In the genomic region with DNA sequence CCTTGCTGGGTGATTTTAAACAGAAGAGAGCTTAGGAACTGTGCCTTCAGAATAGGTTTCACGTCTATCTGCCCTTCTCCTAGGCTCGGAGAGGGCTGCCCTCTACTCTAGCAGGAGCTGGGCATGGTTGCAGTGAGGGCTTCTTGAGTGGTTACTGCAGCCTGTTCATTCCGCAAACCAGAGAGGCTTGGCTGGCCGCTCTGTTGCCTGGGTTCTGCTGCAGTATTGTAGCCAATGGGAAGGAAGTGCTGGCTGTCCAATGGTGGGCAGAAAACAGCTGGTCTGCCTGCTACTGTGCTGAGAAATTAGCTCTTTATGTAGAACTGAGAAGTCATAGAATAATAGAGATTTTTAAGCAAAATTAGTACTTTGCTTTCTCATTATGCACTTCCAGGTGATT, we compare ENCODE assay signal across 14 mouse cellular contexts.
DNase-seq lines count a peak whose midpoint lies in the region; ATAC-seq and TF ChIP-seq lines count a peak whose summit lies in the region.
"Had no signal": no experiment of that assay in that cellular context is flagged by ENCODE, and none has a peak within 500 bp of the region (broad histone marks: within the 10 kb centered on the region; RNA-seq: fewer than 3 reads in every experiment).

No protein-coding gene starts in this region.

- H3K9me3 ChIP-seq in forebrain, postnatal 0 days (ENCODE audit: low read length), result no peaks in the 10 kb centered on the region
- no peaks in the 10 kb centered on the region for H3K9me3 ChIP-seq in midbrain, embryonic 15.5 days
- H3K9me3 ChIP-seq: kidney, embryonic 15.5 days had no signal

- DNase-seq in layer of hippocampus, postnatal 10 days (ENCODE audit: low spot score in 2 of 2), result peak; percentile 10 to 17
- DNase-seq in layer of hippocampus, adult 8-10 months (ENCODE audit: low spot score in 2 of 2), result no peak
- DNase-seq in embryo, embryonic 11 days, result peak; percentile 16
- peak; percentile 6 for DNase-seq in forebrain, postnatal 0 days
- no peak for DNase-seq in gastrocnemius, adult 2 months
- DNase-seq in spleen, postnatal 14 days (ENCODE audit: low spot score in 2 of 2), result no peak
- no peak for DNase-seq in kidney, adult 11 months
- DNase-seq: heart, adult 18-20 months; layer of hippocampus, adult 9-11 months; left cerebral cortex, postnatal 4 days; thymus, postnatal 36 days had no signal

- no peak overlapping the region for H3K27ac ChIP-seq in forebrain, postnatal 0 days (ENCODE audit: low read depth, low read length)
- H3K27ac ChIP-seq in midbrain, embryonic 15.5 days, result no peak overlapping the region
- H3K27ac ChIP-seq in gastrocnemius, adult 2 months, result no peak overlapping the region
- H3K27ac ChIP-seq: kidney, embryonic 15.5 days; macrophage had no signal

- ATAC-seq in forebrain, postnatal 0 days, result peak; percentile 47; the same call in 1 of the 2 replicates
- peak; percentile 81 for ATAC-seq in midbrain, embryonic 15.5 days (replicated peaks)

- intact Hi-C loops in gastrocnemius, adult 2 months (cut with DNase I), result no loop called here

- WGBS in forebrain, postnatal 0 days, result 21% methylated on average over 4 of the region's 4 CpGs
- 17% methylated on average over 4 of the region's 4 CpGs for WGBS in midbrain, embryonic 15.5 days

- H3K4me1 ChIP-seq in forebrain, postnatal 0 days (ENCODE audit: insufficient read depth), result no peaks in the 10 kb centered on the region
- H3K4me1 ChIP-seq in midbrain, embryonic 15.5 days, result peaks cover 12% of the 10 kb centered on the region
- H3K4me1 ChIP-seq: kidney, embryonic 15.5 days had no signal

- H3K36me3 ChIP-seq in forebrain, postnatal 0 days (ENCODE audit: insufficient read depth), result no peaks in the 10 kb centered on the region
- no peaks in the 10 kb centered on the region for H3K36me3 ChIP-seq in midbrain, embryonic 15.5 days (replicated peaks)
- H3K36me3 ChIP-seq: kidney, embryonic 15.5 days had no signal

- no peak for TF ChIP-seq CTCF in forebrain, postnatal 0 days (IDR thresholded peaks at IDR 0.05; ENCODE audit: low read depth)
- no peak for TF ChIP-seq CTCF in gastrocnemius, adult 2 months (IDR thresholded peaks at IDR 0.05)

- no peak overlapping the region for H3K4me3 ChIP-seq in forebrain, postnatal 0 days (ENCODE audit: low read depth, low read length)
- H3K4me3 ChIP-seq in midbrain, embryonic 15.5 days, result no peak overlapping the region
- H3K4me3 ChIP-seq in gastrocnemius, adult 2 months, result no peak overlapping the region
- H3K4me3 ChIP-seq: kidney, embryonic 15.5 days had no signal

- no peaks in the 10 kb centered on the region for H3K27me3 ChIP-seq in forebrain, postnatal 0 days (ENCODE audit: insufficient read depth, low read length)
- no peaks in the 10 kb centered on the region; the same call in 1 of the 2 replicates for H3K27me3 ChIP-seq in midbrain, embryonic 15.5 days (replicated peaks)
- H3K27me3 ChIP-seq: kidney, embryonic 15.5 days had no signal

- H3K4me2 ChIP-seq in forebrain, postnatal 0 days (ENCODE audit: low read depth), result no peak overlapping the region
- H3K4me2 ChIP-seq in midbrain, embryonic 15.5 days, result no peak overlapping the region
- H3K4me2 ChIP-seq: kidney, embryonic 15.5 days had no signal

- no peak overlapping the region for H3K9ac ChIP-seq in forebrain, postnatal 0 days
- no peak overlapping the region for H3K9ac ChIP-seq in midbrain, embryonic 15.5 days
- H3K9ac ChIP-seq: kidney, embryonic 15.5 days had no signal

Comparison
In these comparisons a context has a peak if more than half of its experiments do, and no peak if none do; other contexts are left out.
1. DNase-seq: peak in layer of hippocampus, postnatal 10 days (2 of 2), embryo, embryonic 11 days (single experiment) and forebrain, postnatal 0 days (single experiment); none in layer of hippocampus, adult 8-10 months (0 of 2), gastrocnemius, adult 2 months (single experiment), spleen, postnatal 14 days (0 of 2) and kidney, adult 11 months (single experiment).